Mouse (Mus musculus): Measurements from ENCODE around the gene Rcvrn. TPM values are rescaled to one million over a fixed set of nuclear protein-coding genes. Genes with fewer than 3 reads are reported as not detected.

The Rcvrn gene
- polyA plus RNA-seq, 1 experiment from 2014 or later = not detected

DNA sequence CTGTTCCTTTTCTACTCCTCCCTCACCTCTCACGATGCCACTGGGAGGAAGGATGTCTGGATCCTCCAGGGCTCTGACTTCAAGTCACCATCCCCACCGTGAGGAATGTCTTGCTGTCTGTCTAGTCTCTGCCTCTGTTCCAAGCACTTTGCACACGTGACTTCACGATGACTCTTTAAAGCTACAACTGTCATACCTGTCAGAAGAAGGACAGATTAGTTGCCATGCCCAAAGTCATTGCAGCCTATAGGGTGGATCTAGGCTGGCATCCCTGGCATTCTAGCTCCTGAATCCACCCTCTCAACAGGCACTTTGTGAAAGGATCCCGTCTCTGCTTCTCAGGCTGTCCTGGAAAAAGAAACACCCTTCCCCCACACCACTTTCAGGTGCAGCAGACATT lies 15.8 kb upstream of the Rcvrn start:
- no peak overlapping the region for H3K9ac ChIP-seq
- H3K36me3 ChIP-seq = no peaks in the 10 kb centered on the region
- ATAC-seq = no peak
- H3K9me3 ChIP-seq = no peaks in the 10 kb centered on the region
- no peak overlapping the region for H3K27ac ChIP-seq
- no peaks in the 10 kb centered on the region for H3K27me3 ChIP-seq (replicated peaks)
- H3K4me1 ChIP-seq (replicated peaks) = no peaks in the 10 kb centered on the region
- H3K4me2 ChIP-seq (replicated peaks) = no peak overlapping the region
- no peak overlapping the region for H3K4me3 ChIP-seq (replicated peaks)
- WGBS = 56% methylated on average over 5 of the region's 5 CpGs

DNA sequence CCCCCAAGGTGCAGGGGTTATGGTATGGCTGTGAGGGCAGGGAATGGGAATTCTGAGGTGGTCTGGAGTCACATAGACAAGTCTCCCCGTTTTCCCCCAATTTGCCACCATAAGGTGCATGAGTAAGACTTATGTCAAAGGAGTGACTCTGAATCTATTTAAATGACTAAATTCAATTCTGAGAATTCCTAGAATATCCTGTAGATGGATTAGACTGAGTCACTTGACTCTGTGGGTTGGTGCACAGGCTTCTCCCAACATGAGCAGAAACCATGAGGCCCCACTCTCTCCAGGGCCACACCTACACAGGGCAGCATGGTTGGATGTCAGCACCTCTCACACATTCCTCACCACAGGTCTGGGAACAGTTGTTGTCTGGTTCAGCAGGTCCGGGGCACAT lies 15.2 kb upstream of the Rcvrn start:
- H3K27me3 ChIP-seq (replicated peaks) = no peaks in the 10 kb centered on the region
- no peak overlapping the region for H3K9ac ChIP-seq
- H3K4me1 ChIP-seq (replicated peaks) = no peaks in the 10 kb centered on the region
- ATAC-seq = no peak
- no peak overlapping the region for H3K27ac ChIP-seq
- H3K9me3 ChIP-seq = no peaks in the 10 kb centered on the region
- H3K36me3 ChIP-seq = no peaks in the 10 kb centered on the region
- H3K4me2 ChIP-seq (replicated peaks) = no peak overlapping the region
- no peak overlapping the region for H3K4me3 ChIP-seq (replicated peaks)
- 92% methylated on average over 2 of the region's 2 CpGs for WGBS

DNA sequence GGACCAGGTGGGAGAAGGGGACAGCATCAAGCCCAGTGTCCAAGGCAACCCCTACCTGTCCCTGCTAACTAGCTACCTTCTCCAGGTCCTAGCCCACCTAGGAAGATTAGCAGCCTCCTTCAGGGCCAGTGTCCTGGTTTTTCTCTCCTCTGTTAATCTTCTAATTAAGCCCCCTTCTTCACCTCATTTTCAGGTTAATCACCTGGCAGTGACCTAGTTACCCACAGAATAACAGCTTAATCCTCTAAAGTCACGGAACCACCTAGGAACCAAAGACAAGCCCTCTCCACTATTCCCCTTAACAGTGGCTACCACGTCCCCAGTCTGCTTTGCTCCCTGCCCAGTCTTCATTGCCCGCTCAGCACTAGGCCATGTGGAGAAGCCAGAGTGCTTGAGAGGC lies 13.3 kb upstream of the Rcvrn start:
- ATAC-seq = no peak
- no peaks in the 10 kb centered on the region for H3K36me3 ChIP-seq
- H3K9me3 ChIP-seq = no peaks in the 10 kb centered on the region
- no peak overlapping the region for H3K9ac ChIP-seq
- no peak overlapping the region for H3K27ac ChIP-seq
- no peaks in the 10 kb centered on the region for H3K27me3 ChIP-seq (replicated peaks)
- 89% methylated on average over 3 of the region's 3 CpGs for WGBS
- H3K4me1 ChIP-seq (replicated peaks) = no peaks in the 10 kb centered on the region
- H3K4me3 ChIP-seq (replicated peaks) = no peak overlapping the region
- H3K4me2 ChIP-seq (replicated peaks) = no peak overlapping the region

DNA sequence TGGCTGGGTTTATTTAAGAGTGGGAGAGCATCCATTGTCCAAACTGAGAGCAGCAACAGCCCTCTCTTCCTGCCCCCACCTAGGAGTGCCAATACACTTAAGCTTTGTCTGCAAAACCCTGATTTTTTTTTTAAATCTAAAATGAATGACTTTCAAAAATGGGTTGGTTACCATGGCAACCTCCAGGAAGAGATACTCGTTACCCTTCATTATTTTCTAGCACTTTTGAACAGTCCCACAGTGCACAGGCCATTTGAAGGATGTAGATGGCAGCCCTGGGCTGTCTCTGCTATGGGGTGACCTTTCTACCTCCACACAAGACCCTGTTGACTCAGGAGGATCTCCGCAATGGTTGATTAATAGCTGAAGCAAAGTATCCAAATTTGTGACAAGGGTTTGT lies 9.0 kb upstream of the Rcvrn start:
- Histone ChIP-seq H3K9ac (no peak overlapping the region), H3K4me3 (replicated peaks) (no peak overlapping the region), H3K4me1 (replicated peaks) (no peaks in the 10 kb centered on the region), H3K36me3 (no peaks in the 10 kb centered on the region), H3K27me3 (replicated peaks) (no peaks in the 10 kb centered on the region), H3K27ac (no peak overlapping the region), H3K4me2 (replicated peaks) (no peak overlapping the region), H3K9me3 (no peaks in the 10 kb centered on the region)
- no peak for ATAC-seq
- 80% methylated on average over 2 of the region's 2 CpGs for WGBS

DNA sequence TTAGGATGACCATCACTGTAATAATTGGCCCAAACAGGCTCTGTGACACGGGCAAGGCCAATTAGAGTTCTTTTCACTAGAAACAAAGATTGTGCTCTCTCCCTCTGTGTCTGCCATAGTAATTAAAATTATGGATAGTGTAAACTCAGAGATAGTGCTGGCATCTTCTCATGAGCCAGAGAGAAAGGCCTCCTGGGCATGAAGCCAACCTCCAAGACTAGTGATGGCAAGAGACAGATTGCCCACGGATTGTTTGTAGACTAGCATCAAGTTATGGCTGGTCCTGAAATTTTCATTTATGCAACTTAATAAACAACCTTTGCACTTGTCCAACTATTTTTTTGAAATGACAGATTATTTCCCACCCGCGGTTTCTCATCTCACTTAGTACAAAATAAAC lies 17.9 kb downstream of the Rcvrn start:
- ATAC-seq = no peak
- Histone ChIP-seq H3K9me3 (no peaks in the 10 kb centered on the region), H3K4me1 (replicated peaks) (no peaks in the 10 kb centered on the region), H3K36me3 (no peaks in the 10 kb centered on the region), H3K9ac (no peak overlapping the region), H3K4me2 (replicated peaks) (no peak overlapping the region), H3K27ac (no peak overlapping the region), H3K27me3 (replicated peaks) (no peaks in the 10 kb centered on the region), H3K4me3 (replicated peaks) (no peak overlapping the region)
- WGBS = 73% methylated on average over 4 of the region's 4 CpGs

DNA sequence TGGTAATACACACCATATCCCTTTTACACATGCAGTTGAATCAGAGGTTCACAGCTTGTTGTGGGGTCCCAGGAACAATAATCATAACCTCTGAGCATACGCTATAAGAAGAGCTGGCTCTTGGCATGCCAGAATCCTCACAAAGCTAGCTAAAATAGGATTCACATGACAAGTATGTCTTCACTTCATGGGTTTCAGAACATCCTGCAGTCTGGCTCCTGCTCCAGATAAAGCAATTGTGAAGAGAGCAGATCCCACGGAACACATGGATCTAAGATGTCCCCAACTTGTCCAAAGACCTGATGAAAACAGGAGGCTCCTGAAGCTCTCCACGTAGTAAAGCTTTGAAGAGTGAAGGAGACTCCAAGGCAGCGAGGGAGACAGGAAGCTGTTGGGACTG lies 20.3 kb downstream of the Rcvrn start:
- Histone ChIP-seq H3K27me3 (replicated peaks) (no peaks in the 10 kb centered on the region), H3K9ac (no peak overlapping the region), H3K4me2 (replicated peaks) (no peak overlapping the region), H3K36me3 (no peaks in the 10 kb centered on the region), H3K9me3 (no peaks in the 10 kb centered on the region), H3K27ac (no peak overlapping the region), H3K4me1 (replicated peaks) (no peaks in the 10 kb centered on the region), H3K4me3 (replicated peaks) (no peak overlapping the region)
- no peak for ATAC-seq
- WGBS = 87% methylated on average over 4 of the region's 4 CpGs

DNA sequence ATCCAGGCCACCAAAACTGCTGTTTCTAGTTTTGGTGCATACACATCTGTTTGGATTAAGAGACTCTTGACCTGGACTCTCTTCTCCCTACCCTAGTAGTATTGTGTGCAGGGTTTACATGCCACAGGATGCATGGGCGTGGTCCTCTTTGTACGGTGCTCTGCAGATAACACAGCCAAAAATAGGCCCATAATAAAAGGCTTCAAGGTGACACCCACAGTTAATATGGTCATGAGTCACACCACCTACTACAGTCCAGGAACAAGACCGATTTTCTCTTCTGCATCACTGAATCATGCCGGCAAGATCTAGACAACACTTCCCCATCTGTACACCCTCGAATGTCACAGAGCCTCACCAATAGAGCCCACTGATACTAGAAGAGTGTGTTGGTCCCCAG lies 26.4 kb downstream of the Rcvrn start:
- H3K27me3 ChIP-seq (replicated peaks) = no peaks in the 10 kb centered on the region
- H3K9me3 ChIP-seq = no peaks in the 10 kb centered on the region
- no peak overlapping the region for H3K9ac ChIP-seq
- no peak for ATAC-seq
- H3K27ac ChIP-seq = no peak overlapping the region
- H3K4me1 ChIP-seq (replicated peaks) = no peaks in the 10 kb centered on the region
- no peak overlapping the region for H3K4me3 ChIP-seq (replicated peaks)
- H3K36me3 ChIP-seq = no peaks in the 10 kb centered on the region
- WGBS = 75% methylated on average over 5 of the region's 5 CpGs
- no peak overlapping the region for H3K4me2 ChIP-seq (replicated peaks)

DNA sequence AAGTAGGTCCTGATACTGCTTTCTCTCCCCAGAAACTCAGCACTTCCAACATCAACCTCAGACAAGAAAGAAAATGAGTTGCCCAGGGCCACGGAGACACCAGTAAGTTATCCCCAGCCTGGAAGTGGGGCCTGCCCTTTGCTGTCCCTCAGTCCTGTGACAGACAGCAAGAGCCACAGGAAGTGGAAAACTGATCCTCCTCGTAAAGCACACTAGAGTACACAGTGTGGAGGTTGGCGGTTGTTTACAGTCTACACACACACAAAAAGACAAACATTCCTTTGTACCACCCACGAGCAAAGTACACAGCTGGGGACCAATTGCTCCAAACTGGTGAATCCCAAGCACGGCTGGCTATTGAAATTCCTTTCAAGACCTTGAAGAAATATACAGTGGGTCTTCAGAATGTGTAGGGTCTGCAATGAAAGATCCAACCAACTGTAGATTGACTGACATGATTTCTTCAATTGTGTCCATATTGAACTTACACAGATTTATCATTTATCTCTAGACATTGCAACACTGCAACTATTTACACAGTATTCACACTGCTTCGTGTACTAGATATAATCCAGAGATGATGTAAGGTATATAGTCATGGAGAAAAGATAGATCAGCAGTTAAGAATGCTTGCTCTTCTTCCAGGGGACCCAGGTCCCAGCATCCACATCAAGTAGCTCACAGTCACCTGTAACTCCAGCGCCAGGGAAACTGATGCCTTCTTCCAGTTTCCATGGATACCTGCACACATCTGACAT lies 27.5 kb downstream of the Rcvrn start:
- peak; percentile 49; the same call in 1 of the 2 replicates for ATAC-seq
- no peaks in the 10 kb centered on the region for H3K9me3 ChIP-seq
- H3K4me3 ChIP-seq (replicated peaks) = no peak overlapping the region
- H3K27ac ChIP-seq = no peak overlapping the region
- H3K4me1 ChIP-seq (replicated peaks) = no peaks in the 10 kb centered on the region
- no peaks in the 10 kb centered on the region for H3K27me3 ChIP-seq (replicated peaks)
- H3K36me3 ChIP-seq = no peaks in the 10 kb centered on the region
- WGBS = 42% methylated on average over 7 of the region's 7 CpGs
- H3K9ac ChIP-seq = no peak overlapping the region
- no peak overlapping the region for H3K4me2 ChIP-seq (replicated peaks)

DNA sequence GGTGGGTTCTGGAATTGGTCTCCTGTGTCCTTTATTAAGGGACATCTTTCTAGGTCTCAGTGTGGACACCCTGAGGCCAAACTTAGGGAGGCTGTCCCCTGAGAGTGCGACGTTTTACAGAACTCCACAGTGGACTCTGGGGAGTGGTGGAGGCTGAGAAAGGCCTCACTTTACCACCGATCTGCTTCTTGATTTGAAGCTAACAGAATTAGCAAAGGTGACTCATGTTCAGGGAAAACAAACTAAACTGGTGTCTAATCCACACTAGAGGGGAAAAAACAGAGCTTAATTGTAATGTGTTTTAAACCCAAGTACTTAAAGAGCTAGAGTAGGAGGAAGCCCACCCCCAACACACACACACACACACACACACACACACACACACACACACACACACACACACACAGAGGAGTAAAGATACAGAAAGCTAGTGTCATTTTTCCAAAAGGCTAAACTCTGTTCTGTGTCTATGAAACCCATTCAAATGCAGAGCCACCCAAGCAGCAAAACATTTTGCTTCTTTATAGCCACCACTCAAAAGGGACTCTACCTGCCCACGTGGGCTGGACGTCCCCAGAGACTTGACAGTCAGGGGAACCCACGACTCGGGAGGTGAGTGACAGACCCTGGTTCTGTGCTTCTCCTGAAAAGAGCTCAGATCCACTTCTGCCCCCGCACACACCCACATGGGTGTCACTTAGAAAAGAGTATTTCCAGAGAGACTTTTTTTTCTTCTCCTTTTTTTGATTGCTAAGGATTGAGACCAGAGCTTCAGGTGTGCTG lies 28.3 kb downstream of the Rcvrn start:
- Histone ChIP-seq H3K27ac (no peak overlapping the region), H3K9ac (no peak overlapping the region), H3K27me3 (replicated peaks) (no peaks in the 10 kb centered on the region), H3K4me1 (replicated peaks) (no peaks in the 10 kb centered on the region), H3K36me3 (no peaks in the 10 kb centered on the region), H3K4me2 (replicated peaks) (no peak overlapping the region), H3K4me3 (replicated peaks) (no peak overlapping the region), H3K9me3 (no peaks in the 10 kb centered on the region)
- WGBS = 70% methylated on average over 8 of the region's 8 CpGs
- no peak for ATAC-seq

DNA sequence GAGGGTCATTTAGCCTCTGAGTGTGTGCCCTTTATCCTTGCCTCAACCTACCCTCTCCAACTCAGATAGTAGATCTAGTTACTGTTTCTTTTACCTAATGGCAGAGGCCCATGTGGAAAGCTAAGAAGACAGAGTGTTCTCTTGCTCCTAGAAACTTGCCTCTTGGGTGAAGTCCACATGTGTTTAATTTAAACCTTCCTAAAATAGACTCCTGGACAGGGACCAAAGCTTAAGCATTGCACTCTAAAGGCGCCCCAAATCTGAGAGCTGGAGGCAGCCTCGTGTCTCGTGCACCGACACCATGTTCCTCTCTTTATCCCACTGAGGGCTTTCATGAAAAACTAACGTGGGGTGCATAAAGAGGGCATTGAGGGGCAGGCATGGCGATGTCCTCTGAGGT lies 32.0 kb downstream of the Rcvrn start:
- WGBS = 65% methylated on average over 6 of the region's 6 CpGs
- Histone ChIP-seq H3K27ac (no peak overlapping the region), H3K27me3 (replicated peaks) (no peaks in the 10 kb centered on the region), H3K9ac (no peak overlapping the region), H3K36me3 (no peaks in the 10 kb centered on the region), H3K9me3 (no peaks in the 10 kb centered on the region), H3K4me3 (replicated peaks) (no peak overlapping the region), H3K4me1 (replicated peaks) (no peaks in the 10 kb centered on the region), H3K4me2 (replicated peaks) (no peak overlapping the region)
- ATAC-seq = no peak

DNA sequence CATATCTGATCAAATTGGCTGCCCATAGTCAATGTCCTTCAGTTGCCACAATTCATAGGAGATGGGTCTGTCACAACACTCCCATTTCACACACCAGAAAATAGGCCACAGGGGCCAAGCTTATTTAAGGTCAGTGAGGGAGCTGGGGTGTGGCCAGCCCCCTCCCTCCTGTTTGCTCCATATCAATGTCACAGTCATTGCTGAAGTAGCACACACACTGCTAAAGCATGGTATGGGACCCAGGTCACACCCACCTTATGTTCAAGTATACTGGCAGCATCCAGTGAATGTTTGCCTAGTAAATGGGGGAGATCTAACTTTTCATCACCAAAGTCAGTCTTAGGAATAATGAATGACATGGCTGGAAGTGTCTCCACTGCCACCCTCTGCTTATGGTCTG lies 33.6 kb downstream of the Rcvrn start:
- Histone ChIP-seq H3K4me3 (replicated peaks) (no peak overlapping the region), H3K27ac (no peak overlapping the region), H3K9ac (no peak overlapping the region), H3K4me1 (replicated peaks) (no peaks in the 10 kb centered on the region), H3K27me3 (replicated peaks) (no peaks in the 10 kb centered on the region), H3K9me3 (no peaks in the 10 kb centered on the region), H3K36me3 (no peaks in the 10 kb centered on the region), H3K4me2 (replicated peaks) (no peak overlapping the region)
- no peak for ATAC-seq

DNA sequence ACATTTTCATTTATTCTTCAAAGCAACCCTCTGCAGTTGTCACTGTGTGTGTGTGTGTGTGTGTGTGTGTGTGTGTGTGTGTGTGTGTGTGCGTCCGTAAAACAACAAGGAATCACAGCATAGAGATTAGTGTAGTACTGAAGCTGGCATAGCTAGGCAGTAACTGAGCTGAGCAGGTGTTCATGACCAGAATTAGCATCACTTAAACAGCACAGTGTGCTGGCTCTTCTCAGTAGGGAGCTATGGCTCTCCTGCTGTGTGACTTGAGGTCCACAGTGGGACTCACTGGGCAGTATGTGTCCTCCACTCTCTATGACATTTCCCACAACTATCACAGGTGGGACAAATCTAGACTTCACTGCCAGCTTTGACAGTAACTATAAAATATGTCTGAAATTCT lies 35.9 kb downstream of the Rcvrn start:
- WGBS = 100% methylated on average over 2 of the region's 2 CpGs
- H3K9ac ChIP-seq = no peak overlapping the region
- no peaks in the 10 kb centered on the region for H3K36me3 ChIP-seq
- ATAC-seq = no peak
- H3K4me1 ChIP-seq (replicated peaks) = no peaks in the 10 kb centered on the region
- no peaks in the 10 kb centered on the region for H3K9me3 ChIP-seq
- no peak overlapping the region for H3K4me2 ChIP-seq (replicated peaks)
- no peak overlapping the region for H3K4me3 ChIP-seq (replicated peaks)
- H3K27me3 ChIP-seq (replicated peaks) = no peaks in the 10 kb centered on the region
- no peak overlapping the region for H3K27ac ChIP-seq

DNA sequence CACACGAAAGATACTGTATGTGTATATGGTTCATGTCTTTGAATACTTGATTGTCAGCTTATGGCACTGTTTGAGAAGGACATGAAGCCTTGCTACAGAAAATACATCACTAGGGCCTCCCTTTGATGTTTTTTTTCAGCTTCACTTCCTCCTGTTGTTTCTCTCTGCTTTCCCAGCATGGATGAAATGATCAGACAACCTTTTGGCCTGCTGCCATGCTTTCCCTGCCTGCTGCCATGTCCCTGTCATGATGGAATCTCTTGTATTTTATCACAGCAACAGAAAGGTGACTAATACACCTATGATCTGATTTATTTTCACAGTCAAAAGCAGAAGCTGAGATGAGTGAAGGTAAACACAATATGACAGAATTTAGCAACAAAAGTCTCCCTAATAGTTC lies 38.6 kb downstream of the Rcvrn start:
- no peaks in the 10 kb centered on the region for H3K4me1 ChIP-seq (replicated peaks)
- ATAC-seq = no peak
- no peaks in the 10 kb centered on the region for H3K27me3 ChIP-seq (replicated peaks)
- no peaks in the 10 kb centered on the region for H3K9me3 ChIP-seq
- no peak overlapping the region for H3K9ac ChIP-seq
- H3K27ac ChIP-seq = no peak overlapping the region
- no peaks in the 10 kb centered on the region for H3K36me3 ChIP-seq
- H3K4me2 ChIP-seq (replicated peaks) = no peak overlapping the region
- H3K4me3 ChIP-seq (replicated peaks) = no peak overlapping the region
- WGBS = 74% methylated on average over 1 of the region's 1 CpGs

Data from intestine, embryonic 15.5 days (tissue).